Mouse (Mus musculus) lung, embryonic 16.5 days (tissue): Measurements from ENCODE around the gene Olfr894. TPM values are rescaled to one million over a fixed set of nuclear protein-coding genes. Genes with fewer than 3 reads are reported as not detected.
"Not testable (repeated sequence)": the region's sequence is repeated elsewhere in the genome, so short reads cannot be mapped to it uniquely, and the experiment has no call there.

Experiments used
- ATAC-seq: fragments of 200-750 bp; cut with Nextera tagmentation; 2 replicates; pipeline ENCODE4 v1.8.0; 2017; ENCODE audit warnings: low read depth, mild to moderate bottlenecking, moderate library complexity
- H3K27ac ChIP-seq: fragments of 300-500 bp; sonication (generic); 2 replicates; pipeline ENCODE4 v1.5.1; 2014; ENCODE audit warnings: mild to moderate bottlenecking, control low read depth, low read length
- H3K27me3 ChIP-seq: fragments of 300-500 bp; sonication (generic); 2 replicates; pipeline ENCODE4 v1.6.1; 2014; ENCODE audit warnings: low read depth, low read length, mixed read lengths; ENCODE audit not compliant: control insufficient read depth, insufficient read depth
- H3K36me3 ChIP-seq: fragments of 300-500 bp; sonication (generic); 2 replicates; pipeline ENCODE4 v1.6.1; 2014; ENCODE audit warnings: low read length; ENCODE audit not compliant: control insufficient read depth, insufficient read depth
- H3K4me1 ChIP-seq: fragments of 300-500 bp; sonication (generic); replicated peaks from 2 replicates; pipeline ENCODE4 v1.6.1; 2014; ENCODE audit warnings: low read length, mixed read lengths; ENCODE audit not compliant: control insufficient read depth, insufficient read depth
- H3K4me2 ChIP-seq: fragments of 300-500 bp; sonication (generic); 2 replicates; pipeline ENCODE4 v1.6.1; 2014; ENCODE audit warnings: low read depth, low read length, control low read depth
- H3K4me3 ChIP-seq: fragments of 300-500 bp; sonication (generic); 2 replicates; pipeline ENCODE4 v1.5.1; 2014; ENCODE audit warnings: mild to moderate bottlenecking, low read length, control low read depth
- H3K9ac ChIP-seq: fragments of 300-500 bp; sonication (generic); 2 replicates; pipeline ENCODE4 v1.6.1; 2014; ENCODE audit warnings: low read length, control low read depth
- H3K9me3 ChIP-seq: fragments of 300-500 bp; sonication (generic); 2 replicates; pipeline ENCODE4 v1.6.1; 2016; ENCODE audit warnings: low read length; ENCODE audit not compliant: control insufficient read depth
- WGBS: fragments of 180-500 bp; shearing (Covaris S2); extraction: QIAGEN DNeasy Blood & Tissue Kit; methylation state at CpG from one replicate; pipeline ENCODE4 v1.1.7; 2014; 5-methylcytosine and 5-hydroxymethylcytosine counted together
- polyA plus RNA-seq: library from polyadenylated mRNA; unstranded; fragments of >200 nt; fragmentation: Nextera tagmentation; extraction: Ambion mirVana; gene quantifications from 2 replicates; pipeline ENCODE4 v1.2.1, GENCODE M21; 2015

Olfr894 gene
- not detected in 2 replicates for polyA plus RNA-seq

- Histone ChIP-seq H3K9me3 (no peaks in the 10 kb centered on the region), H3K27ac (no peak within 1 kb of the TSS), H3K4me1 (no peaks in the 10 kb centered on the region), H3K36me3 (no peaks in the 10 kb centered on the region), H3K4me2 (no peak within 1 kb of the TSS), H3K4me3 (no peak within 1 kb of the TSS), H3K27me3 (no peaks in the 10 kb centered on the region), H3K9ac (no peak within 1 kb of the TSS)
- no peak for ATAC-seq
These were observed at the start of gene Olfr894 for GRCm38 (mm10) chr9:38217755-38218154. TSS of gene Olfr894 (plus strand) at chr9:38218055.

GRCm38 (mm10) chr9:38168341-38168740 is 49.5 kb upstream of the Olfr894 start:
- not testable (repeated sequence) for H3K36me3 ChIP-seq, H3K4me1 ChIP-seq, H3K4me3 ChIP-seq, ATAC-seq, H3K9ac ChIP-seq, H3K4me2 ChIP-seq, H3K27me3 ChIP-seq, H3K27ac ChIP-seq, H3K9me3 ChIP-seq
- WGBS, result 53% methylated on average over 2 of the region's 2 CpGs

- 65% methylated on average over 1 of the region's 1 CpGs for WGBS
- Histone ChIP-seq H3K4me2 (no peak within 1 kb of the TSS), H3K4me1 (no peaks in the 10 kb centered on the region), H3K9me3 (no peaks in the 10 kb centered on the region), H3K27ac (no peak within 1 kb of the TSS), H3K36me3 (no peaks in the 10 kb centered on the region), H3K27me3 (no peaks in the 10 kb centered on the region), H3K9ac (no peak within 1 kb of the TSS), H3K4me3 (no peak within 1 kb of the TSS)
- ATAC-seq, result no peak
These were observed 37.1 kb upstream of the Olfr894 start, which contains the start of gene Olfr891 for GRCm38 (mm10) chr9:38180721-38181120. TSS of gene Olfr891 (minus strand) at chr9:38180821.

- no peak within 1 kb of the TSS for H3K27ac ChIP-seq
- H3K4me1 ChIP-seq, result no peaks in the 10 kb centered on the region
- WGBS, result 90% methylated on average over 3 of the region's 3 CpGs
- H3K4me2 ChIP-seq, result no peak within 1 kb of the TSS
- ATAC-seq, result no peak
- H3K9me3 ChIP-seq, result no peaks in the 10 kb centered on the region
- H3K9ac ChIP-seq, result no peak within 1 kb of the TSS
- no peaks in the 10 kb centered on the region for H3K27me3 ChIP-seq
- H3K36me3 ChIP-seq, result no peaks in the 10 kb centered on the region
- H3K4me3 ChIP-seq, result no peak within 1 kb of the TSS
These were observed 9.8 kb upstream of the Olfr894 start, which contains the start of gene Olfr893 for GRCm38 (mm10) chr9:38208065-38208464. TSS of gene Olfr893 (plus strand) at chr9:38208365.

- Histone ChIP-seq H3K27ac (no peak within 1 kb of the TSS), H3K36me3 (no peaks in the 10 kb centered on the region), H3K4me2 (no peak within 1 kb of the TSS), H3K9ac (no peak within 1 kb of the TSS), H3K4me3 (no peak within 1 kb of the TSS), H3K27me3 (no peaks in the 10 kb centered on the region), H3K9me3 (no peaks in the 10 kb centered on the region), H3K4me1 (no peaks in the 10 kb centered on the region)
- no peak for ATAC-seq
These were observed 34.6 kb downstream of the Olfr894 start, which contains the start of gene Olfr143 for GRCm38 (mm10) chr9:38252474-38252873. TSS of gene Olfr143 (plus strand) at chr9:38252774.

- Histone ChIP-seq H3K9me3 (no peaks in the 10 kb centered on the region), H3K9ac (no peak within 1 kb of the TSS), H3K27me3 (no peaks in the 10 kb centered on the region), H3K4me1 (no peaks in the 10 kb centered on the region), H3K36me3 (no peaks in the 10 kb centered on the region), H3K4me2 (no peak within 1 kb of the TSS), H3K27ac (no peak within 1 kb of the TSS), H3K4me3 (no peak within 1 kb of the TSS)
- ATAC-seq, result no peak
These were observed 49.7 kb downstream of the Olfr894 start, which contains the start of gene Olfr895 for GRCm38 (mm10) chr9:38267551-38267950. TSS of gene Olfr895 (plus strand) at chr9:38267851.

Other genes starting within 250 kb of the Olfr894 start
- not detected in 2 replicates for gene Olfr881, start 226.2 kb upstream of the Olfr894 start, polyA plus RNA-seq
- gene Olfr883, start 192.2 kb upstream of the Olfr894 start, polyA plus RNA-seq, result not detected in 2 replicates
- not detected in 2 replicates for gene Olfr884, start 171.5 kb upstream of the Olfr894 start, polyA plus RNA-seq
- gene Olfr885, start 156.7 kb upstream of the Olfr894 start, polyA plus RNA-seq, result not detected in 2 replicates
- gene Olfr887, start 134.0 kb upstream of the Olfr894 start, polyA plus RNA-seq, result not detected in 2 replicates
- not detected in 2 replicates for gene Olfr888, start 109.9 kb upstream of the Olfr894 start, polyA plus RNA-seq
- gene Olfr889, start 102.9 kb upstream of the Olfr894 start, polyA plus RNA-seq, result 0.04 TPM in 1 of 2 replicates, not detected in the other
- gene Olfr890, start 75.5 kb upstream of the Olfr894 start, polyA plus RNA-seq, result not detected in 2 replicates
- not detected in 2 replicates for gene Olfr891, start 37.2 kb upstream of the Olfr894 start, polyA plus RNA-seq
- gene Olfr893, start 9.7 kb upstream of the Olfr894 start, polyA plus RNA-seq, result not detected in 2 replicates
- gene Olfr143, start 34.7 kb downstream of the Olfr894 start, polyA plus RNA-seq, result not detected in 2 replicates
- not detected in 2 replicates for gene Olfr895, start 49.8 kb downstream of the Olfr894 start, polyA plus RNA-seq
- gene Olfr896-ps1, start 73.1 kb downstream of the Olfr894 start, polyA plus RNA-seq, result not detected in 2 replicates
- gene Olfr25, start 111.0 kb downstream of the Olfr894 start, polyA plus RNA-seq, result not detected in 2 replicates
- not detected in 2 replicates for gene Olfr898, start 130.4 kb downstream of the Olfr894 start, polyA plus RNA-seq
- gene Olfr250, start 148.8 kb downstream of the Olfr894 start, polyA plus RNA-seq, result not detected in 2 replicates
- not detected in 2 replicates for gene Olfr251, start 159.0 kb downstream of the Olfr894 start, polyA plus RNA-seq
- gene Olfr147, start 183.6 kb downstream of the Olfr894 start, polyA plus RNA-seq, result not detected in 2 replicates
- gene Olfr901, start 211.4 kb downstream of the Olfr894 start, polyA plus RNA-seq, result not detected in 2 replicates
- gene Olfr902, start 229.6 kb downstream of the Olfr894 start, polyA plus RNA-seq, result not detected in 2 replicates
- gene Olfr904, start 245.1 kb downstream of the Olfr894 start, polyA plus RNA-seq, result not detected in 2 replicates